Mouse (Mus musculus) heart, embryonic 14.5 days (tissue): Measurements from ENCODE around the gene Tomt. TPM values are rescaled to one million over a fixed set of nuclear protein-coding genes. Genes with fewer than 3 reads are reported as not detected.
"Not testable (repeated sequence)": the region's sequence is repeated elsewhere in the genome, so short reads cannot be mapped to it uniquely, and the experiment has no call there.

Experiments
- ATAC-seq: fragments of 200-750 bp; cut with Nextera tagmentation; 2 replicates; pipeline ENCODE4 v1.8.0; 2017; ENCODE audit warnings: low read depth, moderate TSS enrichment; ENCODE audit not compliant: insufficient number of reproducible peaks, insufficient read depth, low FRiP score
- H3K27ac ChIP-seq, 2 experiments: fragments of 200-500 bp in 1 of 2; fragments of 300-500 bp in 1 of 2; sonication (generic) in 1 of 2; replicated peaks in 1 of 2; 2 replicates each; pipeline ENCODE4 v1.5.1; 2012 to 2014; ENCODE audit warnings: low read depth in 2 of 2, low read length in 2 of 2, control low read depth in 1 of 2, mild to moderate bottlenecking in 1 of 2, mixed read lengths in 1 of 2; ENCODE audit not compliant: control insufficient read depth in 1 of 2, insufficient read depth in 1 of 2
- H3K27me3 ChIP-seq: fragments of 300-500 bp; sonication (generic); 2 replicates; pipeline ENCODE4 v1.6.1; 2014; ENCODE audit warnings: mild to moderate bottlenecking, low read length, control low read depth; ENCODE audit not compliant: control insufficient read depth, insufficient read depth
- H3K36me3 ChIP-seq: fragments of 300-500 bp; sonication (generic); 2 replicates; pipeline ENCODE4 v1.6.1; 2014; ENCODE audit warnings: mild to moderate bottlenecking, control low read depth, low read length, mixed read lengths; ENCODE audit not compliant: control insufficient read depth, insufficient read depth
- H3K4me1 ChIP-seq, 2 experiments: fragments of 200-500 bp in 1 of 2; fragments of 300-500 bp in 1 of 2; sonication (generic) in 1 of 2; 2 replicates each; pipeline ENCODE4 v1.6.1; 2012 to 2014; ENCODE audit warnings: low read length in 2 of 2, control low read depth in 1 of 2, mixed read lengths in 1 of 2; ENCODE audit not compliant: control insufficient read depth in 2 of 2, insufficient read depth in 2 of 2
- H3K4me2 ChIP-seq: fragments of 300-500 bp; sonication (generic); 2 replicates; pipeline ENCODE4 v1.6.1; 2014; ENCODE audit warnings: mild to moderate bottlenecking, low read length
- H3K4me3 ChIP-seq, 2 experiments: fragments of 200-500 bp in 1 of 2; fragments of 300-500 bp in 1 of 2; sonication (generic) in 1 of 2; 2 replicates each; pipeline ENCODE4 v1.5.1; 2012 to 2014; ENCODE audit warnings: low read length in 2 of 2, mild to moderate bottlenecking in 2 of 2, control low read depth in 1 of 2, low read depth in 1 of 2, moderate library complexity in 1 of 2; ENCODE audit not compliant: control insufficient read depth in 1 of 2, insufficient read depth in 1 of 2
- H3K9ac ChIP-seq: fragments of 300-500 bp; sonication (generic); 2 replicates; pipeline ENCODE4 v1.6.1; 2014; ENCODE audit warnings: mild to moderate bottlenecking, low read length
- H3K9me3 ChIP-seq: fragments of 300-500 bp; sonication (generic); 2 replicates; pipeline ENCODE4 v1.6.1; 2016; ENCODE audit warnings: low read length, control low read depth; ENCODE audit not compliant: control insufficient read depth
- WGBS: fragments of 180-500 bp; shearing (Covaris S2); extraction: QIAGEN DNeasy Blood & Tissue Kit; methylation state at CpG from one replicate; pipeline ENCODE4 v1.1.7; 2014; 5-methylcytosine and 5-hydroxymethylcytosine counted together
- polyA plus RNA-seq: library from polyadenylated mRNA; unstranded; fragments of >200 nt; fragmentation: Nextera tagmentation; extraction: Ambion mirVana; gene quantifications from 2 replicates; pipeline ENCODE4 v1.2.1, GENCODE M21; 2014

Gene Tomt
- 0.12 and 0.14 TPM in 2 replicates for polyA plus RNA-seq

GRCm38 (mm10) chr7:101906287-101906681 is at the start of gene Tomt:
TSS of gene Tomt (minus strand) at chr7:101906359.
- Histone ChIP-seq H3K9me3 (no peaks in the 10 kb centered on the region), H3K27ac (peak within 1 kb of the TSS; percentile 97 to 98), H3K27me3 (no peaks in the 10 kb centered on the region), H3K4me2 (peak within 1 kb of the TSS; percentile 85), H3K4me3 (peak within 1 kb of the TSS; percentile 83 to 90), H3K4me1 (peaks cover 7 to 16% of the 10 kb centered on the region in 2 experiments; a peak in 3 of 4 replicates), H3K36me3 (peaks cover 17% of the 10 kb centered on the region), H3K9ac (peak within 1 kb of the TSS; percentile 96)
- no peak for ATAC-seq
- WGBS, result 12% methylated on average over 11 of the region's 11 CpGs

DNA sequence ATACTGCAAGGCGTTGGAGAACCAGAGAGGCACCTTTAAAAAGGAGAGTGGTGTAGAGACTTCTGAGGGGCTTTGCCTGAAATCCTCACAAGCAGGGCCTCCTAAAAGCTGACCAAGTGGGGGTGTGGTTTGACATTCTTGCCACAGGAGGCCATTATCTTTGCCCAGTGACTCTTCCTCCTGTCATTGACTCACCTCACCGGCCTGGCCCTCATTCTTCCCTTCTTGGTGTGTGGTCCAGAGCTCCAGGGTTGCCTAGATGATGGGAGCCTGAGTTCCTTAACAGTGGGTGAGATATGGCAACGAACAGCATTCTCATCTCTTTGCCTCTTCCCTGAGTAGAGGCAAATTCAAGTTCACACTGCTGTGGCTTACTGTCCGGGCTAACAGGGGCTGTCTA is 49.7 kb upstream of the Tomt start:
- no peak for ATAC-seq
- no peaks in the 10 kb centered on the region for H3K9me3 ChIP-seq
- no peak overlapping the region for H3K4me3 ChIP-seq
- H3K9ac ChIP-seq, result no peak overlapping the region
- H3K27ac ChIP-seq, result no peak overlapping the region
- H3K27me3 ChIP-seq, result no peaks in the 10 kb centered on the region
- no peaks in the 10 kb centered on the region; a peak in 1 of 4 replicates for H3K4me1 ChIP-seq
- WGBS, result 50% methylated on average over 4 of the region's 4 CpGs
- no peak overlapping the region for H3K4me2 ChIP-seq
- no peaks in the 10 kb centered on the region for H3K36me3 ChIP-seq

DNA sequence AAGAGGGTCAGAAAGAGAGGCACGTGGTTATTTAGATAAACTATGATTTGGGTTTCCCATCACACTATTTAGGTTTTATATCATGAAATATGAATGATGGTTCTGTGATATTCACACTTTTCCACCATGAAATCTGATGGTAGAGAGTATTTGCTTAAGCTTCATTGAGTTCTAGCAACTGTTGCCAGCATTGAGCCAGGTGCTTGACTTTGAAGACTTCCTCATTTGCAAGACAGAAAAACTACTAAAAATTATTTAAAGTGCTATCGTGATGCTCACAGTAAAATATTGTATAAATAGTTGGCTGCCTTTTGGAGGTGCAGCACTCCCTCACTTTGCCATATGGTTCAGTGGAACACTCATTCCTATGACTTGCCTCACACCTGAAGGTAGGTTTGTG is 49.1 kb upstream of the Tomt start:
- H3K27me3 ChIP-seq, result no peaks in the 10 kb centered on the region
- no peaks in the 10 kb centered on the region; a peak in 1 of 4 replicates for H3K4me1 ChIP-seq
- no peak overlapping the region for H3K4me3 ChIP-seq
- no peaks in the 10 kb centered on the region for H3K9me3 ChIP-seq
- H3K4me2 ChIP-seq, result no peak overlapping the region
- H3K9ac ChIP-seq, result no peak overlapping the region
- H3K36me3 ChIP-seq, result no peaks in the 10 kb centered on the region
- WGBS, result 90% methylated on average over 2 of the region's 2 CpGs
- H3K27ac ChIP-seq, result no peak overlapping the region
- ATAC-seq, result no peak

DNA sequence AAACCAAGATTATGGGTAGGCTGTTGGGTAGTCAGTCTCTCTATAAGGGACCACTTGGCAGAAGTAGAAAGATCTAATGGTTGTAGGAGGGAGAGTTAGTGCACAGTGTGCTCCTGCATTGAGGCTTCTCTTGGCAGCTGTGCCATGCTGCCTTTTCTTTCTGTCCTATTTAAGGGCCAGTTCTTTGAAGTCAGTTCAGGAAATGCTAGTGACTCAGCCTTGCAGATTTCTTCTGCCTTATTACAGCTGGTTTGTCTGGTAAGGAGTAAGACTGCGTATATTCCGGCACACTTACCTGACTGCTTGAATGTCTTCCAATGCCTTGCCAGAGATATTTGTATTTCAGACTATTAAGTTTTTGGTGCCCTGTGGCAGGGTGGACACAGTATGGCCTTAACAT is 48.0 kb upstream of the Tomt start:
- H3K4me3 ChIP-seq, result no peak overlapping the region
- 88% methylated on average over 2 of the region's 2 CpGs for WGBS
- no peak overlapping the region for H3K9ac ChIP-seq
- H3K27ac ChIP-seq, result no peak overlapping the region
- ATAC-seq, result no peak
- H3K36me3 ChIP-seq, result no peaks in the 10 kb centered on the region
- H3K4me2 ChIP-seq, result no peak overlapping the region
- H3K9me3 ChIP-seq, result no peaks in the 10 kb centered on the region
- H3K27me3 ChIP-seq, result no peaks in the 10 kb centered on the region
- H3K4me1 ChIP-seq, result no peaks in the 10 kb centered on the region

- H3K4me1 ChIP-seq, result no peaks in the 10 kb centered on the region
- H3K27me3 ChIP-seq, result no peaks in the 10 kb centered on the region
- ATAC-seq, result no peak
- WGBS, result 52% methylated on average over 2 of the region's 2 CpGs
- H3K36me3 ChIP-seq, result no peaks in the 10 kb centered on the region
- no peak overlapping the region for H3K9ac ChIP-seq
- no peak overlapping the region for H3K4me2 ChIP-seq
- no peaks in the 10 kb centered on the region for H3K9me3 ChIP-seq
- no peak overlapping the region for H3K27ac ChIP-seq
- no peak overlapping the region for H3K4me3 ChIP-seq
Observed at GRCm38 (mm10) chr7:101952098-101952497, 45.9 kb upstream of the Tomt start.

- Histone ChIP-seq H3K27ac (no peak overlapping the region), H3K4me1 (no peaks in the 10 kb centered on the region), H3K36me3 (no peaks in the 10 kb centered on the region), H3K4me3 (no peak overlapping the region), H3K9ac (no peak overlapping the region), H3K4me2 (no peak overlapping the region), H3K9me3 (no peaks in the 10 kb centered on the region), H3K27me3 (no peaks in the 10 kb centered on the region)
- no peak for ATAC-seq
- WGBS, result 65% methylated on average over 1 of the region's 1 CpGs
Observed at GRCm38 (mm10) chr7:101951648-101952047, 45.5 kb upstream of the Tomt start.

DNA sequence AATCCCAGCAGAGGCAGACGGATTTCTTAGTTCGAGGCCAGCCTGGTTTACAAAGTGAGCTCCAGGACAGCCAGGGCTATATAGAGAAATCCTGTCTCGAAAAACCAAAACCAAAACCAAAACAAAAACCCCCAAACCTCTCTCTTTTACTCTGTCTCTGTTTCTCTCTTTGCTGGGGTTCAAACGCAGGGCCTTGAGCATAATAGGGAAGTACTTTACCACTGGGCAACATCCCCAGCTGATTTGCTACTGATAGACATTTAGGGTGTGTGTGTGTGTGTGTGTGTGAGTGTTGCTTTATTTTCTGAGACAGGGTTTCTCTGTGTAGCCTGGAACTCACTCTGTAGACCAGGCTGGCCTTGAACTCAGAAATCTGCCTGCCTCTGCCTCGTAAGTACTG is 42.8 kb upstream of the Tomt start:
- H3K4me2 ChIP-seq, H3K9me3 ChIP-seq, H3K4me1 ChIP-seq, H3K27me3 ChIP-seq, H3K9ac ChIP-seq, H3K36me3 ChIP-seq, ATAC-seq, H3K4me3 ChIP-seq, H3K27ac ChIP-seq: not testable (repeated sequence)
- WGBS, result 94% methylated on average over 5 of the region's 5 CpGs

DNA sequence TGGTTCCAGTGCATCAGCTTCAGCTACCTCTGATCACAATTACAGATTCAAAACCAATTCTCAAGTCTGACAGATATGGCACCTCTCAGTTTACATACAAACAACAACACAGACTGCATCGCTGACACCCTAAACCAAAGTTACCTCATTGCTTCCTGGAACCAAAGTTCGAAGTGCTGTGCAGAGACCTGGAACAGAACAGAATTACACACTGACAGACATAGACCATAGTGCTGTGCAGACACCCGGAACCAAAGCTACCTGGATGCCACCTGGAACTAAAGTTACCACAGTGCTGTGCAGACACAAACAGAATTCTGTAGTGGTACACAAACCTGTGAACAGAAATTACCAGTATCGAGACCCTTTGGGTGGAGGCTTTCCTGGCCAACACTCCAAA is 33.6 kb upstream of the Tomt start:
- Histone ChIP-seq H3K36me3 (0 out of 2 replicates have a peak, but pooled peaks cover 5% of the 10 kb centered on the region), H3K27ac (no peak overlapping the region), H3K9ac (no peak overlapping the region), H3K9me3 (no peaks in the 10 kb centered on the region), H3K4me2 (no peak overlapping the region), H3K27me3 (no peaks in the 10 kb centered on the region), H3K4me1 (peaks cover 2 to 8% of the 10 kb centered on the region in 2 experiments; a peak in 2 of 4 replicates), H3K4me3 (no peak overlapping the region)
- WGBS, result 92% methylated on average over 4 of the region's 4 CpGs
- no peak for ATAC-seq
